Mouse (Mus musculus): ENCODE measurements around the gene Tnfrsf18. TPM values are rescaled to one million over a fixed set of nuclear protein-coding genes. Genes with fewer than 3 reads are reported as not detected.

Gene Tnfrsf18
- polyA plus RNA-seq, 1 experiment from 2014 or later = 2.4 TPM

DNA sequence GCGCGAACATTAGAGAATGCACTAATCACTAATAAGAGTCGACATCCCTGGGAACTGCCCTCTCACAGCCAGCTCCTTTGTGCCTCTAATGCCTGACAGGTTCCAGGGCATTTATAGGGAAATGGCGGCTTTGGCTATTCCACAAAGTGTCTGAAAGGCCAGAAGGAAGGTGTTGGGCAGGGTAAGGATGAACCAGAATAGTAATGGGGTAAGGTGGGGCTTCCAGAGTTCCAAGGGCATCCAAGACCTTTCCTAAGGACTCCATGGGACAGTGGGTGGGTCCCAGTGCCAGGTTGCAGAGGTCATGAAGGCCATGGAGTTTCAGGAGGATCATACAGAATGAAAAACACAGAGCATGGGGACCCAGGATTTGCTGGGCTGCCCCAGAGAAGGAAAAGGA lies 8.3 kb downstream of the Tnfrsf18 start:
- ATAC-seq (replicated peaks; ENCODE audit: low FRiP score) = no peak
- Histone ChIP-seq H3K4me1 (peaks cover 49% of the 10 kb centered on the region), H3K27ac (no peak overlapping the region), H3K9me3 (replicated peaks) (no peaks in the 10 kb centered on the region), H3K4me3 (replicated peaks) (no peak overlapping the region), H3K4me2 (peak overlapping the region; percentile 55), H3K36me3 (peaks cover 10% of the 10 kb centered on the region; the same call in 1 of the 2 replicates), H3K27me3 (peaks cover 23% of the 10 kb centered on the region), H3K9ac (0 out of 2 replicates have a peak overlapping the region, but pooled peaks have one; percentile 10)
- WGBS = 68% methylated on average over 4 of the region's 4 CpGs

DNA sequence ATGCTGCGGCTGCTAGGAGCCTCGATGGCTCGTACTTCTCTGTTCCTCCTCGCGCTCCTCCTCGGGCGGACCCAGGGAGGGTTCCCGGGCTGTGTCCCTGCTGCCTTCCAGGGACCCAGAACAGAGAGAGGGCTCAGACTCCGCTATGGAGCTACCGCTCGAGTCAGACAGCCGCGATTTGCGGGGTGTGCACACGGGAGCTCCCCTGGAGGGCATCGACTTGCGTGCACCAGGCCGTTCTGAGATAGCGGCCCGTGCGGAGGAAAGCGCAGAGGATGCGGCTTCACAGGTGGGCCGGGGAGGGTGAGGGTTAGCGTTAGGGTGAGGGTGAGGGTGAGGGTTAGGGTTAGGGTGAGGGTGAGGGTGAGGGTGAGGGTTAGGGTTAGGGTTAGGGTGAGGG lies 8.9 kb downstream of the Tnfrsf18 start:
- peak overlapping the region; percentile 55 for H3K4me2 ChIP-seq
- no peak for ATAC-seq (replicated peaks; ENCODE audit: low FRiP score)
- 0 out of 2 replicates have a peak overlapping the region, but pooled peaks have one; percentile 10 for H3K9ac ChIP-seq
- peak overlapping the region; percentile 22 for H3K4me3 ChIP-seq (replicated peaks)
- H3K27ac ChIP-seq = no peak overlapping the region
- peaks cover 49% of the 10 kb centered on the region for H3K4me1 ChIP-seq
- H3K36me3 ChIP-seq = peaks cover 6% of the 10 kb centered on the region; the same call in 1 of the 2 replicates
- peaks cover 23% of the 10 kb centered on the region for H3K27me3 ChIP-seq
- H3K9me3 ChIP-seq (replicated peaks) = no peaks in the 10 kb centered on the region
- 12% methylated on average over 25 of the region's 25 CpGs for WGBS

DNA sequence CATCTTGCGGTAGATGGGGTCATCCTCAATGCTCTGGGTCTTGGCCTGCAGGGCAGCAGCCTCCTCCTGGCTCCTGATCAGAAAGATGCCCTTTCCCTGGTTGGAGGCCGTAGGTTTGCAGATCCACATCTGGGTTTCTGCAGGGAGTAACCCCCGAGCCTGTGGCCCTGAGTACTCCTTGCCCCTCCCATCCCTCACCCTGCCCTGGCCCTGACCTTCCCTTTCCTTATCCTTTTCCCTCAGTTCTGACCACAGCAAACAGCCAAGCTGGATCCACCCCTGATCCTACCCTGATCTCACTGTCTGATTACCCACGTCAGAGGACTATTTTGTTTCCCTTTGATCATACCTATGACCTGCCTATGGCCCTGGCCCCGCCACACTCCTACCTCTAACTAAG lies 18.8 kb downstream of the Tnfrsf18 start:
- ATAC-seq (replicated peaks; ENCODE audit: low FRiP score) = 0 out of 2 replicates have a peak, but pooled peaks have one; percentile 15
- no peak overlapping the region for H3K27ac ChIP-seq
- 59% methylated on average over 5 of the region's 5 CpGs for WGBS

DNA sequence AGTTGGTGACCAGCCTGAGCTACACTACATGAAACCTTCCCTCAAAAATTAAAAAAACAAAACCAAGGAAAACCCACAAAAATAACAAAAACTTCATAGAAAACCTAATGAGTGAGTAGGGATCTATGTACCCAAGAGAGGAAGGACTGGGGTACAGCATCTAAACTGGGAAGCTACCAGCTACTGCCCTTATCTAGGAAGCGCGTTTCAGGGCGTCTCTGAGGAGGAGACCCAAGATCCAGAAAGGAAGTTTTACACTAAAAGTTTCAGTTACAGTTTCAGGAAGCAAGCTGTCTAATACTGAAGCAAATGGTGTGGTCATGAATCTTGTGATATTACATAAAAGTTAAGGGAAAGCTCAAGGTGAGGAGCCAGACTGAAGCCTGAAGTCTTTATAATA lies 23.8 kb downstream of the Tnfrsf18 start:
- 77% methylated on average over 3 of the region's 3 CpGs for WGBS
- H3K9ac ChIP-seq = no peak overlapping the region
- no peak overlapping the region for H3K4me3 ChIP-seq (replicated peaks)
- no peaks in the 10 kb centered on the region for H3K27me3 ChIP-seq
- no peak for ATAC-seq (replicated peaks; ENCODE audit: low FRiP score)
- peaks cover 9% of the 10 kb centered on the region; the same call in 1 of the 2 replicates for H3K36me3 ChIP-seq
- H3K27ac ChIP-seq = no peak overlapping the region
- peaks cover 4% of the 10 kb centered on the region; the same call in 1 of the 2 replicates for H3K4me1 ChIP-seq
- H3K4me2 ChIP-seq = no peak overlapping the region
- H3K9me3 ChIP-seq (replicated peaks) = no peaks in the 10 kb centered on the region

More for the DNA sequence above, 18.8 kb downstream of the Tnfrsf18 start:
- H3K27me3 ChIP-seq = no peaks in the 10 kb centered on the region
- H3K4me3 ChIP-seq (replicated peaks) = no peak overlapping the region
- no peak overlapping the region for H3K4me2 ChIP-seq
- H3K9ac ChIP-seq = no peak overlapping the region
- H3K9me3 ChIP-seq (replicated peaks) = no peaks in the 10 kb centered on the region
- H3K36me3 ChIP-seq = peaks cover 9% of the 10 kb centered on the region; the same call in 1 of the 2 replicates
- H3K4me1 ChIP-seq = no peaks in the 10 kb centered on the region

DNA sequence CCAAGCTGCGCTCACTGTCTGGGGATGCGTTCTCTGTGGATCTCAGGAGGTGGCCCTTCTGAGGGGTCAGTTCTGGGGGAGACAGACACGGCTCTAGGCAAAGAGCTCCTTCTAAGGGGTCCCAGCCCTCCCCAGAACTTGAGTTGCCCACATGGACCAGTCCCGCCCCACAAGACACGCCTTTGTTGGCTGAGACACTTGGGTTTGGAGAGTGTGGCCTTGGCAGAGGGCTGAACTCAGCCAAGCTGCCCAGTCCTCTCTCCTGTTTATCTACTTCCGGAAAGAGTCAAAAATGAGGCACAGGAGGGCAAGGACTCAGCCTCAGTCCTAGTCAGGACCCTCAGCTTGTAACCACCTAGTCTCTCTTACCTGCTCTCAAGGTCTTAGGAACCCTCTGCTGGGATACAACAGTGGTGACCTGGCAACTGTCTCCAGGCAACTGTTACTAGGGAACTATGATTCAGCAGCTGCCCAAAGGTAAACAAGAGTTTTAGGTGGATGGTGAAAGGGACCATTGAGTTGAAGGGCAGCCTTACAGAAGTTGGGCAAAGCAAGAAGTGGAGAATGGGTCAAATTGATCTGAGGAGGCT lies 24.5 kb downstream of the Tnfrsf18 start:
- H3K4me2 ChIP-seq = no peak overlapping the region
- H3K4me1 ChIP-seq = peaks cover 11% of the 10 kb centered on the region; the same call in 1 of the 2 replicates
- ATAC-seq (replicated peaks; ENCODE audit: low FRiP score) = no peak
- no peaks in the 10 kb centered on the region for H3K9me3 ChIP-seq (replicated peaks)
- no peaks in the 10 kb centered on the region for H3K27me3 ChIP-seq
- no peak overlapping the region for H3K9ac ChIP-seq
- 76% methylated on average over 6 of the region's 6 CpGs for WGBS
- no peak overlapping the region for H3K27ac ChIP-seq
- no peak overlapping the region for H3K4me3 ChIP-seq (replicated peaks)
- H3K36me3 ChIP-seq = peaks cover 9% of the 10 kb centered on the region; the same call in 1 of the 2 replicates

DNA sequence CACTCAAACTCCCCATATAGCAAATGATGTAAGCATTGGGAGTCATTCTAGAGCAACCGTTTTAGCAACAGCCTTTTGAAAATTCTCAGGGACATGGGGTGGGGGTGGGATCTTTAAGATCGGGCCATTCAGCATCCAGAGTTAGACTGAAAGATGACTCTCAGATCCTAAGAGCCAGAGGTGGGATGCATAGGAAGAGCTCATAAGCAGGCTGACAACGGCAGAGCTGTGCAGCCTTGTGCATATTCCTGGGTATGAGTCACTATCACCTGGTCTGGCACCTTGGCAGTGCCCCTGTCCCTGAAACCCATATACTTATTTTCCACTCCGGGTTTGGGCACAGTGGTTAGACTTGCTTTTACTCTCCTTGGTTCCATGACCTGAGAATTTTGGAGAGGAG lies 27.1 kb downstream of the Tnfrsf18 start:
- no peak for ATAC-seq (replicated peaks; ENCODE audit: low FRiP score)
- H3K4me1 ChIP-seq = peaks cover 16% of the 10 kb centered on the region
- H3K4me3 ChIP-seq (replicated peaks) = no peak overlapping the region
- no peak overlapping the region for H3K9ac ChIP-seq
- H3K36me3 ChIP-seq = peaks cover 3% of the 10 kb centered on the region; the same call in 1 of the 2 replicates
- no peaks in the 10 kb centered on the region for H3K9me3 ChIP-seq (replicated peaks)
- no peaks in the 10 kb centered on the region for H3K27me3 ChIP-seq
- H3K27ac ChIP-seq = no peak overlapping the region
- H3K4me2 ChIP-seq = no peak overlapping the region
- WGBS = 81% methylated on average over 4 of the region's 4 CpGs

DNA sequence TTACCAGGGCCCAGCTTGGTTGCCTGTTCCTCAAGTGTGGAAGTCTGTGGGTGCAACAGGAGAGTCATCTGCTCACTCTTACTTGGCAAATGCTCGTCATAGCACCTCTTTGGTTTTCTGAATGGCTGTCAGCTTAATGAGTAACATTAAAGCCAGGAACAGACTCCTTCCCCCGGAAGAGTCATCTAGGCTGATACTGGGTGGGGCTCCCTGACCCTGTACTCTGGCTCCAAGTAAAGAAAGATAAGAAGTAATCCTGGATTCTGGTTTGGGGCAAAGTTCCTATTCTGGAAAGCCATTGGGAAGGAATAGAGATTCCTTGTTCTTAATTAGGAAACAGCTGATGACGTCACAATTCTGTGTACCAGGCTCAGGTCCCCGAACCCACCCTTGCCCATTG lies 28.2 kb downstream of the Tnfrsf18 start:
- peaks cover 16% of the 10 kb centered on the region for H3K4me1 ChIP-seq

DNA sequence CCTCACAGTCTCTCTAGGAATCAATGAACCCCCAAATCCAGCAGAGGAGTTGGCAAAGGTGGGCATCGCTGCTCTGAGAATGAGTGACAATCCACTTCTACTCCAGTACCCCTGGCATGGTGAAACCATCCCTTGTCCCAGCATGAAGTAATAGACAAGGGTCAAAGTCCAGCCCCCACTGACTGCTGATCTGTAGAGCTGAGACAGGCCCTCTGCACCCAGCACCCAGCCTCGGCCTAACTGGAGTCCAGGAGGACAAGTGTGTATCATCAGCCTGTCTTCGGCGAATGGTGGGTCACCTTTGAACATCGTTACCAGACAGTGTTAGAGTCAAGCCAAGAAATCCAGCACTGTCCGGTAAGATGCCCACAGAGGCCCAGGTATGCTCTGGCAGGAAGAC lies 28.6 kb downstream of the Tnfrsf18 start:
- Histone ChIP-seq H3K9me3 (replicated peaks) (no peaks in the 10 kb centered on the region), H3K4me3 (replicated peaks) (no peak overlapping the region), H3K27ac (no peak overlapping the region), H3K9ac (no peak overlapping the region), H3K27me3 (no peaks in the 10 kb centered on the region), H3K4me1 (peaks cover 16% of the 10 kb centered on the region), H3K4me2 (no peak overlapping the region), H3K36me3 (no peaks in the 10 kb centered on the region)
- ATAC-seq (replicated peaks; ENCODE audit: low FRiP score) = no peak
- WGBS = 92% methylated on average over 6 of the region's 6 CpGs

More for the DNA sequence above, 28.2 kb downstream of the Tnfrsf18 start:
- Histone ChIP-seq H3K4me3 (replicated peaks) (no peak overlapping the region), H3K27me3 (no peaks in the 10 kb centered on the region), H3K27ac (no peak overlapping the region), H3K9me3 (replicated peaks) (no peaks in the 10 kb centered on the region), H3K4me2 (no peak overlapping the region), H3K9ac (no peak overlapping the region), H3K36me3 (no peaks in the 10 kb centered on the region)
- WGBS = 79% methylated on average over 4 of the region's 4 CpGs
- no peak for ATAC-seq (replicated peaks; ENCODE audit: low FRiP score)

DNA sequence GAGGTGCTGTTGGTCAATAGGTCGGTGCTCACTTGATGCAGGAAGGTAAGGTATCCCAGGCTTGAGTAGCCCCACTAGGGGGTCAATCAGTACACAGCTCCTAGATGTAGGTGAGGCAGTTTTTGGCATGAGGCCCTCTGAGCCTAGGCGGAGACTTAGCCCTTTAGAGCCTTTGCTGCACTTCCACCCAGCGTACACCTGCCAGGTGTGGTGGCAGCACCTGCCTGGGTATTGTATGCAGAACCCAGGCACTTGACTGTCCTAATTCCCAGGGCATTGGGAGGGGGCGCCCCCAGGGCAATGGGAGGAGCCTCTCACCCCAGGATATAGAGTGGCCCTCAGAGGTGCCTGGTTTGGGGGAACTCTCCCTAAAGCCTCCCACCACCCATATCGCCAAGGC lies 29.2 kb downstream of the Tnfrsf18 start:
- ATAC-seq (replicated peaks; ENCODE audit: low FRiP score) = no peak
- H3K4me1 ChIP-seq = peaks cover 19% of the 10 kb centered on the region
- 91% methylated on average over 5 of the region's 5 CpGs for WGBS
- no peaks in the 10 kb centered on the region for H3K36me3 ChIP-seq
- no peak overlapping the region for H3K4me3 ChIP-seq (replicated peaks)
- no peaks in the 10 kb centered on the region for H3K27me3 ChIP-seq
- H3K27ac ChIP-seq = no peak overlapping the region
- no peaks in the 10 kb centered on the region for H3K9me3 ChIP-seq (replicated peaks)
- H3K4me2 ChIP-seq = 0 out of 2 replicates have a peak overlapping the region, but pooled peaks have one; percentile 6
- H3K9ac ChIP-seq = no peak overlapping the region

DNA sequence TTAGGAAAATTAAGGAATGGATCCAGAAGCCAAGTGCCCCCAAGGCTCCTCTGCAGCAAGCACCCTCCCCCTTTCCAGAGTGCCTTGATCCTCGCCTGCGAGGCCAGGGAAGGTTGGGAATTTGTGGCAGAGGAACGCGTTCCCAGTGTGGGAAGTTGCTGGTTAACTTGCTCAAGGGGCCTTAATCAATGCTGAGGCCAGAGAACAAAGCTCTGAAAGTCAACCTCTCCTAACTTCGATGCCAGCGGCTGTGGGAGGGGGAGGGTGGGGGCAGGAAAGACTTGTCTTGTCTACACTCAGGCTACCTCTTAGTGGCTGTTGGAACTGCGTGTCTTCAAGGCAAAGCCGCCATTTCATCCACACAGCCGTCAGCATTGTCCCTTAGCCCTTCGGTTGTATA lies 31.7 kb downstream of the Tnfrsf18 start:
- 0 out of 2 replicates have a peak overlapping the region, but pooled peaks have one; percentile 4 for H3K9ac ChIP-seq
- peaks cover 25% of the 10 kb centered on the region for H3K4me1 ChIP-seq
- H3K36me3 ChIP-seq = no peaks in the 10 kb centered on the region
- WGBS = 56% methylated on average over 10 of the region's 10 CpGs
- H3K27me3 ChIP-seq = no peaks in the 10 kb centered on the region
- peak overlapping the region; percentile 56 for H3K27ac ChIP-seq
- H3K4me2 ChIP-seq = peak overlapping the region; percentile 50
- no peaks in the 10 kb centered on the region for H3K9me3 ChIP-seq (replicated peaks)
- no peak for ATAC-seq (replicated peaks; ENCODE audit: low FRiP score)
- H3K4me3 ChIP-seq (replicated peaks) = peak overlapping the region; percentile 37

DNA sequence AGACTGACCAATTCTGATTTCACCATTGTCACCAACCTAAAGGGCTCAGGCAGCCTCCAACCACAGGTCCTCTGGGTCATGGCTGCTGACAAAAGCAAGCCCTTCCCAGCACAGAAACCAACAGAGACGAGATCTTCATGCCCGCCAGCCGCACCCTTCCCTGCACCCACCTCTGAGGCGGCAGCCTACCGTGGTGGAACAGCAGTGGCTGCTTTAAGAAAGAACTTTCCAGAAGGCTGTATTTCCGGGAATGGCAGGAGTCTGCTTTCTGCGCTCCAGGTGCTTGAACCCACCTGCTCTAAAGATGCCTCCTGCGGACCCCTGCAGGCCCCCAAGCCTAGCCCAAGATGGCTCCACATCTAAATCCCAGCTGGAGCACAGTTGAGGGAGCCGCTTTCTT lies 32.9 kb downstream of the Tnfrsf18 start:
- Histone ChIP-seq H3K4me1 (peaks cover 28% of the 10 kb centered on the region), H3K27ac (peak overlapping the region; percentile 93), H3K4me3 (replicated peaks) (peak overlapping the region; percentile 37), H3K9ac (peak overlapping the region; percentile 50), H3K4me2 (peak overlapping the region; percentile 50), H3K36me3 (no peaks in the 10 kb centered on the region), H3K9me3 (replicated peaks) (no peaks in the 10 kb centered on the region), H3K27me3 (no peaks in the 10 kb centered on the region)
- WGBS = 66% methylated on average over 9 of the region's 9 CpGs
- no peak for ATAC-seq (replicated peaks; ENCODE audit: low FRiP score)

DNA sequence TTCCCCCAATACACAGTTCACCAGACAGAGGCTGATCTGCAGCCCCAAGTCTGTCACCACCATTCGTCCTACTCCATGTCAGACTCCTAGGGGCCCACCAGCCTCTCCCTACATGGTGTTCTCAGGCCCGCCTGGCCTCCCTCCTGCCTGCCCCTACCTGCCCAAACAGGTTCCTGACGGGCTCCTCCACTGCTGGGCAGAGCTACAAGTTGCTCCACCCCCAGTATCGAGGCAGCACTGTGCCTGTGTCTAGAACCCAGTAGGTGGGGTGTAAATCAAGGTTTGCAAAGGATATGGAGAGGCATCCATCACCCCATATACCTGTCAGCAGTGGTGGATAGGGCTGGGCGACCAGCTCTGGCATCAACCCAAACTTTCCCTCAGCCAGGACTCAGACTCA lies 33.3 kb downstream of the Tnfrsf18 start, which contains the start of gene Ttll10:
TSS of gene Ttll10 (minus strand) at position 154 of the 400 bp plus-strand sequence.
- peak within 1 kb of the TSS; percentile 50 for H3K4me2 ChIP-seq
- peak within 1 kb of the TSS; percentile 50 for H3K9ac ChIP-seq
- H3K36me3 ChIP-seq = no peaks in the 10 kb centered on the region
- ATAC-seq (replicated peaks; ENCODE audit: low FRiP score) = peak; percentile 75
- 25% methylated on average over 5 of the region's 5 CpGs for WGBS
- H3K9me3 ChIP-seq (replicated peaks) = no peaks in the 10 kb centered on the region
- H3K4me3 ChIP-seq (replicated peaks) = peak within 1 kb of the TSS; percentile 37
- H3K27me3 ChIP-seq = no peaks in the 10 kb centered on the region
- peaks cover 32% of the 10 kb centered on the region for H3K4me1 ChIP-seq
- H3K27ac ChIP-seq = peak within 1 kb of the TSS; percentile 93

All from kidney, embryonic 15.5 days (tissue).